Mouse (Mus musculus) erythroblast, embryonic 14.5 days (primary cell): ENCODE results near the gene Stac.

Source experiments
- GATA1 ChIP-seq: IDR thresholded peaks from 2 replicates; pipeline ENCODE4 v1.6.1; 2012; ENCODE audit warnings: low read length, inconsistent platforms, mixed read lengths
- TAL1 ChIP-seq: IDR thresholded peaks from 3 replicates; pipeline ENCODE4 v1.6.1; 2012; ENCODE audit warnings: low read length, inconsistent platforms, mixed read lengths

- TF ChIP-seq GATA1: no peak
- no peak for TF ChIP-seq TAL1
Observed at GRCm38 (mm10) chr9:111562217-111562988, 127.7 kb downstream of the Stac start.
